Mouse (Mus musculus): ENCODE measurements around the gene Plxnb3.

DNA sequence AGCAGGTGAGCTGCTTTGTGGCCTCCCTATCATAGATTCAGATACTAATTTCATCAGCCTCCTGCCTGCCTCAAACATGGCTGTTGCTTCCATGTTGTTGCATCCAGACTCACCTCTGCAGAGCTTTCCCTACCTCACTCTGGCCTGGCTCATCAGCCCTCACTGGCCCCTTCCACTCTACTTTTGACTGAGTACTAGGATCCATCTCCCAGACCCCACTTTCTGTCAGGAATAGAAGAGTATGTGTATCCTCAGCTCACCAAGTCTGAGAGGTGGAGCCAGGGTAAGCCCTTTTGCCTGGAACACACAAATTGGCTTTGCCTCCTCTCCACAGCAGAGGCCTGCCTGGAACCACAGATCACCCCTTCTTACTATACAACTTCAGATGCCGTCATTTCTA, 31.6 kb downstream of the Plxnb3 start:
- TF ChIP-seq CTCF (IDR thresholded peaks at IDR 0.05; ENCODE audit: low read depth) (no peak), EP300 (IDR thresholded peaks at IDR 0.05; ENCODE audit: low read depth) (no peak)
